Mouse (Mus musculus): ENCODE measurements at regions not wholly inside any gene's neighbourhood (a gene's known extent, or its start where the extent isn't known, plus 50 kb on each side); places are given as distances from the start of the nearest gene placed in this dataset.

DNA sequence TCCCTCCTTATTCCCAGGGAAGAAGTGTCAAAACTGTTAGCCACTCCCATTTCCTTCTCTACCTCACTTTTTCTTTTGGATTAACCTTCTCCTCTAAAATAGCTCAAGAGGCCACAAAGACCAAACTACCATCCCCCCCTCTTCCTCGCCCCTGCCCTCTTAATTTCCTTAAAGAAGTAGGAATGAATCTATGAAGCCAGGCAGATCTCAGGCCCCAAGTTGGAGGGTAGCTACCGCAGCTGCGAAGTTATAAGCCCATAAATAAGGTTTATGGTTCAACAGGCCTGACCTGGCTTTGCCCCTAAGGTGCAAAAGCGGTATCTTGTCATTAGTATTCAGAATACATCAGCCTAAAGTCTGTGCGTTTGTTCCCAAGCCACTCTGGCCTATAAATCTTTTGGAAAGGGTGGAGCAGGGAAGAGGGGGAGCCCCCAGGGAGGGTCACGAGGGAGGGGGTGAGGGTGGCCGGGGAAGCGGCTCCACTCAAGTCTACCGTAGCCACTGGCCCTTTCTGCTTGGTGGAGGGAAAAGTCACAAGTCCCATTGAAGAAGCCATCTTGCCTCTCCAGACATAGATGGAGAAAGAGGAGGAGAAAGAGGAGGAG lies 103.4 kb downstream of the Sox9 start:
- TF ChIP-seq CTCF (IDR thresholded peaks at IDR 0.05; ENCODE audit: borderline replicate concordance, extremely low read depth, insufficient read depth, insufficient read length) (no peak), POLR2A (IDR thresholded peaks at IDR 0.05; ENCODE audit: borderline replicate concordance, extremely low read depth, insufficient read depth, insufficient read length, poor library complexity, severe bottlenecking) (no peak)

Measured in brain, embryonic 14.5 days (tissue).